Mouse (Mus musculus) monocyte, adult 5-6 weeks (primary cell): ENCODE results near the gene Cog6. TPM values are rescaled to one million over a fixed set of nuclear protein-coding genes. Genes with fewer than 3 reads are reported as not detected.

ENCODE experiments used
- ATAC-seq: fragments of 153-309, 156-312 bp; replicated peaks from 2 replicates; pipeline ENCODE4 v1.8.0; 2017; ENCODE audit warnings: mild to moderate bottlenecking; ENCODE audit not compliant: low TSS enrichment, insufficient number of reproducible peaks, severe bottlenecking, poor library complexity, low FRiP score
- total RNA-seq: library from RNA; stranded (forward); fragments of 200-1000, 200-491, 200-594 nt; gene quantifications from 3 replicates; pipeline ENCODE4 v1.2.3, GENCODE M21; 2017

The Cog6 gene
- total RNA-seq, 1 experiment from 2014 or later: 34.8 TPM

GRCm38 (mm10) chr3:52931956-52932355 lies 85.1 kb downstream of the Cog6 start:
- ATAC-seq: no peak

Other genes with a start within 250 kb of the Cog6 start
- gene Lhfp, start 24.3 kb upstream of the Cog6 start, total RNA-seq: 0.29 to 1.8 TPM (median 0.43 TPM) in 3 replicates